Mouse (Mus musculus) gonadal fat pad, adult 2 months (tissue): ENCODE data around the gene Tcte1. TPM values are rescaled to one million over a fixed set of nuclear protein-coding genes. Genes with fewer than 3 reads are reported as not detected.

Source experiments
- DNase-seq: peaks from one replicate; pipeline ENCODE4 v3.0.0-alpha.2; 2012; ENCODE audit warnings: low read depth
- polyA plus RNA-seq: library from polyadenylated mRNA; depleted of rRNA; stranded (reverse); fragments of >200 nt; gene quantifications from 2 replicates; pipeline ENCODE4 v1.2.3, GENCODE M21; 2012; rRNA removed

The Tcte1 gene
- 1.8 and 4.0 TPM in 2 replicates for polyA plus RNA-seq

- no peak for DNase-seq
These were observed at the start of gene Tcte1 for GRCm38 (mm10) chr17:45523263-45523662. Tcte1 (plus strand) TSS chr17:45523434.

GRCm38 (mm10) chr17:45473667-45474066 is 49.6 kb upstream of the Tcte1 start:
- no peak for DNase-seq

GRCm38 (mm10) chr17:45474146-45474545 is 49.1 kb upstream of the Tcte1 start:
- no peak for DNase-seq

- DNase-seq, result no peak
These were observed 48.4 kb upstream of the Tcte1 start, which contains the start of gene Spats1 for GRCm38 (mm10) chr17:45474669-45475465. Spats1 (minus strand) TSS chr17:45475415.

- no peak for DNase-seq
These were observed 44.9 kb upstream of the Tcte1 start for GRCm38 (mm10) chr17:45478234-45478825.

GRCm38 (mm10) chr17:45480429-45480828 is 42.8 kb upstream of the Tcte1 start:
- no peak for DNase-seq

GRCm38 (mm10) chr17:45485581-45485980 is 37.7 kb upstream of the Tcte1 start:
- DNase-seq, result no peak

- no peak for DNase-seq
These were observed 36.0 kb upstream of the Tcte1 start for GRCm38 (mm10) chr17:45487216-45487615.

- no peak for DNase-seq
These were observed 34.6 kb upstream of the Tcte1 start for GRCm38 (mm10) chr17:45488321-45489254.

- no peak for DNase-seq
These were observed 33.5 kb upstream of the Tcte1 start for GRCm38 (mm10) chr17:45489736-45490135.

- DNase-seq, result no peak
These were observed 32.6 kb upstream of the Tcte1 start for GRCm38 (mm10) chr17:45490532-45491154.

- no peak for DNase-seq
These were observed 27.8 kb upstream of the Tcte1 start for GRCm38 (mm10) chr17:45495398-45495797.

GRCm38 (mm10) chr17:45498397-45498796 is 24.8 kb upstream of the Tcte1 start:
- no peak for DNase-seq

- no peak for DNase-seq
These were observed 23.7 kb upstream of the Tcte1 start for GRCm38 (mm10) chr17:45499516-45499915.

- DNase-seq, result no peak
These were observed 22.3 kb upstream of the Tcte1 start for GRCm38 (mm10) chr17:45500981-45501380.

- no peak for DNase-seq
These were observed 20.9 kb upstream of the Tcte1 start for GRCm38 (mm10) chr17:45502324-45502723.

- no peak for DNase-seq
These were observed 19.8 kb upstream of the Tcte1 start for GRCm38 (mm10) chr17:45503301-45503973.

GRCm38 (mm10) chr17:45505941-45506465 is 17.2 kb upstream of the Tcte1 start:
- peak; percentile 75 for DNase-seq

GRCm38 (mm10) chr17:45506700-45507189 is 16.5 kb upstream of the Tcte1 start, which contains the start of gene Aars2:
Aars2 (plus strand) TSS chr17:45506841.
- DNase-seq, result no peak

GRCm38 (mm10) chr17:45510871-45511270 is 12.4 kb upstream of the Tcte1 start:
- DNase-seq, result no peak

GRCm38 (mm10) chr17:45511757-45512156 is 11.5 kb upstream of the Tcte1 start:
- DNase-seq, result no peak
